Mouse (Mus musculus) cortical plate, adult 2 months (tissue): ENCODE data around the gene Krtcap3.
"Not testable (repeated sequence)": the region's sequence is repeated elsewhere in the genome, so short reads cannot be mapped to it uniquely, and the experiment has no call there.

Source experiments
- CTCF ChIP-seq: fragments of 200-500 bp; IDR thresholded peaks from 2 replicates; pipeline ENCODE4 v1.5.1; 2011; ENCODE audit warnings: mild to moderate bottlenecking, control low read depth, low read length; ENCODE audit not compliant: insufficient read depth; ENCODE audit errors: extremely low read depth
- POLR2A ChIP-seq: fragments of 200-500 bp; IDR thresholded peaks from 2 replicates; pipeline ENCODE4 v1.6.1; 2011; ENCODE audit warnings: mild to moderate bottlenecking, low read length, control low read depth; ENCODE audit not compliant: insufficient read depth; ENCODE audit errors: extremely low read depth

DNA sequence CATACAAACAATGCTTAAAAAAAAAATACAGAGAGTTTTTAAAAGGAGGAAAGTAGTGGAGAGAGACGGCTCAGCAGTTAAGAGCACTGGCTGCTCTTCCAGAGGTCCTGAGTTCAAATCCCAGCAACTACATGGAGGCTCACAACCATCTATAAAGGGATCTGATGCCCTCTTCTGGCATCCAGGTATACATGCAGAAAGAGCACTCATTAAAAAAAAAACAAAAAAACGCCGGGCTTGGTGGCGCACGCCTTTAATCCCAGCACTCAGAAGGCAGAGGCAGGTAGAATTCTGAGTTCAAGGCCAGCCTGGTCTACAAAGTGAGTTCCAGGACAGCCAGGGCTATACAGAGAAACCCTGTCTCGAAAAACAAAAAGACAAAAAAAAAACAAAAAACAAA lies 34.9 kb upstream of the Krtcap3 start:
- TF ChIP-seq POLR2A, CTCF: not testable (repeated sequence)
